Mouse (Mus musculus) kidney, postnatal 0 days (tissue): ENCODE measurements around the gene Phkg1. TPM values are rescaled to one million over a fixed set of nuclear protein-coding genes. Genes with fewer than 3 reads are reported as not detected.
"Not testable (repeated sequence)": the region's sequence is repeated elsewhere in the genome, so short reads cannot be mapped to it uniquely, and the experiment has no call there.

ENCODE experiments used
- ATAC-seq: fragments of 200-750 bp; cut with Nextera tagmentation; replicated peaks from 2 replicates; pipeline ENCODE4 v1.8.0; 2017; ENCODE audit warnings: low read depth, moderate number of reproducible peaks, moderate TSS enrichment, moderate library complexity; ENCODE audit not compliant: low FRiP score
- DNase-seq: peaks from one replicate; pipeline ENCODE4 v3.0.0-alpha.2; 2016; ENCODE audit warnings: low spot score
- H3K27ac ChIP-seq: fragments of 300-500 bp; sonication (generic); 2 replicates; pipeline ENCODE4 v1.5.1; 2014; ENCODE audit warnings: mild to moderate bottlenecking
- H3K27me3 ChIP-seq: fragments of 300-500 bp; sonication (generic); 2 replicates; pipeline ENCODE4 v1.6.1; 2014; ENCODE audit warnings: low read length, mixed read lengths; ENCODE audit not compliant: insufficient read depth
- H3K36me3 ChIP-seq: fragments of 300-500 bp; sonication (generic); 2 replicates; pipeline ENCODE4 v1.6.1; 2014; ENCODE audit warnings: low read length, mixed read lengths; ENCODE audit not compliant: insufficient read depth
- H3K4me1 ChIP-seq: fragments of 300-500 bp; sonication (generic); replicated peaks from 2 replicates; pipeline ENCODE4 v1.6.1; 2014; ENCODE audit warnings: antibody characterized with exemption, low read length, mixed read lengths; ENCODE audit not compliant: insufficient read depth
- H3K4me2 ChIP-seq: fragments of 300-500 bp; sonication (generic); 2 replicates; pipeline ENCODE4 v1.6.1; 2014; ENCODE audit warnings: mild to moderate bottlenecking, low read length, moderate library complexity, mixed read lengths
- H3K4me3 ChIP-seq: fragments of 300-500 bp; sonication (generic); replicated peaks from 2 replicates; pipeline ENCODE4 v1.5.1; 2014; ENCODE audit warnings: low read depth, low read length
- H3K9ac ChIP-seq: fragments of 300-500 bp; sonication (generic); 2 replicates; pipeline ENCODE4 v1.6.1; 2014; ENCODE audit warnings: low read depth, low read length
- H3K9me3 ChIP-seq: fragments of 300-500 bp; sonication (generic); replicated peaks from 2 replicates; pipeline ENCODE4 v1.6.1; 2016; ENCODE audit warnings: low read length, inconsistent platforms, mixed read lengths
- CTCF ChIP-seq: IDR thresholded peaks from 2 replicates; pipeline ENCODE4 v1.5.1; 2016; ENCODE audit warnings: antibody characterized with exemption, low read depth, mild to moderate bottlenecking, moderate library complexity
- WGBS: fragments of 180-500 bp; shearing (Covaris S2); extraction: QIAGEN DNeasy Blood & Tissue Kit; methylation state at CpG from one replicate; pipeline ENCODE4 v1.1.7; 2014; 5-methylcytosine and 5-hydroxymethylcytosine counted together
- polyA plus RNA-seq: library from polyadenylated mRNA; unstranded; fragments of >200 nt; fragmentation: Nextera tagmentation; extraction: Ambion mirVana; gene quantifications from 2 replicates; pipeline ENCODE4 v1.2.1, GENCODE M21; 2015

Phkg1 gene
- polyA plus RNA-seq = 0.05 and 0.10 TPM in 2 replicates

DNA sequence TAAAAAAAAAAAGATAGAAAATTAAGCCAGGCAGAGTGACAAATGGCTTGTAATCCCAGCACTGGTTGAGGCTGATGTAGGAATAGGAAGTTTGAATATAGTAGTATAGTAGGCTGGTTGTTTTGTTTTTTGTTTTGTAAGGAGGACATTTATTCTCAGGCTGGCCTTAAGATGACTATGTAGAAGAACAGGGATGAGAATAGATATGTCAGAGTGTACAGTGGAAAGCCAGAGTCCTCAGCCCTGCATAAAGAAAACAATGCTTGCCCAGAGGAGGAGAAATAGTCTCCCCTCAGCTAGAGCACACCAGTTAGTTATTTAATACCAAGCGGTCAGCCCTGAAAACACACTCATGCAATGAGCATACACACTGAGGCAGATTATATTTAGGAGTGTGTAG is at the start of gene Phkg1:
TSS of gene Phkg1 (minus strand) at position 101 of the 400 bp plus-strand sequence.
- 91% methylated on average over 1 of the region's 1 CpGs for WGBS
- Histone ChIP-seq H3K4me2 (no peak within 1 kb of the TSS), H3K27me3 (no peaks in the 10 kb centered on the region), H3K27ac (no peak within 1 kb of the TSS), H3K4me3 (no peak within 1 kb of the TSS), H3K9me3 (no peaks in the 10 kb centered on the region), H3K36me3 (0 out of 2 replicates have a peak, but pooled peaks cover 5% of the 10 kb centered on the region), H3K4me1 (0 out of 2 replicates have a peak, but pooled peaks cover 6% of the 10 kb centered on the region), H3K9ac (no peak within 1 kb of the TSS)
- DNase-seq (no peak), ATAC-seq (no peak)
- TF ChIP-seq CTCF = no peak

DNA sequence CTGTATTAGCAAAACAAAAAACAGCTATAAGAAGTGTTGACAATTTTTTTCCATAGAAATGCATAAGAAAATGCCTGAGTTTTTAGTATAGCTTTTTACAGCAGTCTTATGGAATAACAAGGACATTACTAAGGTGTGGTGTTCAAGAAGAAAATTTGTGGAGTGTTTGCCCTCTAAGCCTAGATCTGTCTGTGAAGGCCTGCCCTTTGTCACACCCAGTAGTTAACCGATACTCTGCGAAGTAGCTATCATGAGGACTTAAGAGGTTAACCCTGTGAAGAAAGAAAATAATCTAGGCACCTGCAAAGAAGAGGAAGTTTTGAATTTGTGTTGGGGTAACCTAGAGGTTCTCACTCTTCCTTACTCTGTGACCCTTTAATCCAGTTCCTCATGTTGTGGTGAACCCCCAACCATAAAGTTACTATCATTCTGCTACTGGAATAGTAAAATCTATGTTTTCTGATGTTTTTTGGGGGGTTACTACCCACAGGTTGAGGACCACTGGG is 49.2 kb upstream of the Phkg1 start:
- H3K4me1 ChIP-seq = no peaks in the 10 kb centered on the region; the same call in 1 of the 2 replicates
- no peaks in the 10 kb centered on the region for H3K27me3 ChIP-seq
- DNase-seq = no peak
- no peaks in the 10 kb centered on the region for H3K9me3 ChIP-seq
- 90% methylated on average over 2 of the region's 2 CpGs for WGBS
- H3K9ac ChIP-seq = no peak overlapping the region
- TF ChIP-seq CTCF = no peak
- no peak overlapping the region for H3K4me3 ChIP-seq
- H3K4me2 ChIP-seq = no peak overlapping the region
- H3K27ac ChIP-seq = no peak overlapping the region
- no peaks in the 10 kb centered on the region for H3K36me3 ChIP-seq
- ATAC-seq = no peak

DNA sequence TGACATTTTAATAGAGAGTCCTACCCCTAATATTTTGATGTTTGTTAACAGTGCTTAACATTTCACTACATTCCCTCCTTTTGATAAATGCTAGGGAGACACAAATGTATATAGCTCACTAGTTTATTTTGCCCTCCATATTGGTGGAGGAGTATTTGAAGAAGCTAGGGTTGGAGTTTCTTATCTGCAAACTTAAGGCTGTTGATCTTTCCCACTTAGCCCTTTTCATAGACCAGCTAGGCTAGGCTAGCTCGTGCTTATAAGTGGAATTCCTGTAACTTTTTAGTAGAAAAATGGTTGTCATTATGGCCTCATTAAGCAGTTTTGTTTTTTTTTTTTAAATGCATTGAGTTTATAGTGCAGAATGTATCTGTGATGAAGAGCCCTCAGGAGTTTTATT is 45.1 kb upstream of the Phkg1 start:
- Histone ChIP-seq H3K27me3 (no peaks in the 10 kb centered on the region), H3K9me3 (no peaks in the 10 kb centered on the region), H3K4me3 (no peak overlapping the region), H3K4me1 (no peaks in the 10 kb centered on the region; the same call in 1 of the 2 replicates), H3K9ac (no peak overlapping the region), H3K36me3 (no peaks in the 10 kb centered on the region), H3K27ac (no peak overlapping the region), H3K4me2 (no peak overlapping the region)
- DNase-seq (no peak), ATAC-seq (no peak)
- TF ChIP-seq CTCF = no peak
- WGBS = 85% methylated on average over 1 of the region's 1 CpGs

DNA sequence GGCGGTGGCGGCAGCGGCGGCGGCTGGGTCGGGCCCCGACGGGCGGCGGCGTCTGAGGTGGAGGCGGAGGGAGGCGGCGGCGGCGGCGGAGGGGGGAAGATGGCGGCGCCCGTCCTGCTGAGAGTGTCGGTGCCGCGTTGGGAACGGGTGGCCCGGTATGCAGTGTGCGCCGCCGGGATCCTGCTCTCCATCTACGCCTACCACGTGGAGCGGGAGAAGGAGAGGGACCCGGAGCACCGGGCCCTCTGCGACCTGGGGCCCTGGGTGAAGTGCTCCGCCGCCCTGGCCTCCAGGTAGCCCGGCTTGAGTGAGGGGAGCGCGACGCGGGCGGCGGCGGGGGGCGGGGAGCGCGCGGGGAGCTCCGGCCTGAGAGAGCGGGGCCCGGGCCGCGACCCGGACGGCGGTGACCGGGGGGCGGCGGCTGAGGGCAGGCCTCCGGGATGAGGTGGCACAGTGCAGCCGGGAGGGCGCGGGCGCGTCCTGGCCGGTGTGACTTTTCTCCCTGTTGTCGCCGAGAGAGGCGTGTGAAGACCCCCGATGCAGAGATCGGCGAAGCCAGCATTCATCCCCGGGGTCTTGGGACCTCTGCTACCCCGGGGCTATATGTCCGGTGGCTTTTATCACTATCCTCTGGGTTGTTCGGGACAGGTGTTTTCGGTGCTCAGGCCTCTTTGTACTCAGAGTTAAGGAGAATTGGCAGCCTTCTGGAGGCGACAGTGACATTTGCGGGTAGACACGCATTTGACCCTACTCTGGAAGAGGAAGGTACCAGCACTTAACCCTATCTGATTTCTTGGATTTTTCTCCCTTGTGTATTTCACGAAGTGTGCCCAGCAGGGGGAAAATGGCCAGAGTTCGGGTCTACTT is 44.0 kb upstream of the Phkg1 start:
- H3K4me1 ChIP-seq, H3K9me3 ChIP-seq, H3K27me3 ChIP-seq, H3K36me3 ChIP-seq: not testable (repeated sequence)
- WGBS = 1% methylated on average over 41 of the region's 82 CpGs
- Histone ChIP-seq H3K4me3 (peak overlapping the region; percentile 67), H3K9ac (peak overlapping the region; percentile 76), H3K27ac (peak overlapping the region; percentile 74), H3K4me2 (peak overlapping the region; percentile 72)
- ATAC-seq (peak; percentile 48), DNase-seq (peak; percentile 39)
- TF ChIP-seq CTCF = peak; percentile 31; the same call in 1 of the 2 replicates

DNA sequence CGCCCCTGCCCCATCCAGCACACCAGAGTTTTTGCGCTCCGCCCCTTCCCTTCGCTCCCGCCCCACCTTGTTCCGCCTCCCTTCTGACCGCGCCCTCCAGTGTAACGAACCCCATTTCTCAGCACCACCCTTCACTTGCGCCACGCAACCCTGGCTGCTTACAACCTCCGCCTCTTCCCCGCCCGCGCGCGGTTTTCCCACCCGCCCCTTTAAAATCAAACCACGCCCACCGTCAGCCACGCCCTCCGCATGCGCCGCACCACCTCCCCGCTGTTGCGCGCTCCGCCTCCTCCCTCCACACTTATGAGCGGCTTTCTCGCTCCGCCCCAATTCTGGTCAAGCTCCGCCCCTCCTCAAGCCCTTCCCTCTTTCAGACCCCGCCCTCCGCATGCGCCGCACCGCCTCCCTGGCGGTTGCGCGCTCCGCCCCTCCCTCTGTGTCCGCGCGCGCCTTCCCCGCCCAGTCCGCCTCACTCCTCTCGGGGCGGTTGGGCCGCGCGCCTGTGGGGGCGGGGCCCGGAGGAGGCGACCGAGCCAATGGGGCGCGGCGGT is 43.2 kb upstream of the Phkg1 start, which contains the start of gene Vkorc1l1:
TSS of gene Vkorc1l1 (plus strand) at position 476 of the 551 bp plus-strand sequence.
- WGBS = 1% methylated on average over 52 of the region's 59 CpGs
- DNase-seq (peak; percentile 99), ATAC-seq (peak; percentile 97)
- Histone ChIP-seq H3K9me3 (no peaks in the 10 kb centered on the region), H3K4me3 (peak within 1 kb of the TSS; percentile 67), H3K27ac (peak within 1 kb of the TSS; percentile 74), H3K4me2 (peak within 1 kb of the TSS; percentile 72), H3K9ac (peak within 1 kb of the TSS; percentile 76), H3K4me1 (no peaks in the 10 kb centered on the region; the same call in 1 of the 2 replicates), H3K27me3 (no peaks in the 10 kb centered on the region), H3K36me3 (no peaks in the 10 kb centered on the region)
- peak; percentile 6; the same call in 1 of the 2 replicates for TF ChIP-seq CTCF
